Mouse (Mus musculus) brain, embryonic 14.5 days (tissue): ENCODE measurements around the gene Tmprss9.

Experiments used
- CTCF ChIP-seq: fragments of 200-500 bp; IDR thresholded peaks from 2 replicates; pipeline ENCODE4 v1.5.1; 2012; ENCODE audit warnings: inconsistent platforms, mild to moderate bottlenecking, moderate library complexity, borderline replicate concordance; ENCODE audit not compliant: insufficient read depth, insufficient read length; ENCODE audit errors: extremely low read depth
- POLR2A ChIP-seq: fragments of 200-500 bp; IDR thresholded peaks from 2 replicates; pipeline ENCODE4 v1.6.1; 2012; ENCODE audit warnings: mild to moderate bottlenecking, inconsistent platforms, borderline replicate concordance; ENCODE audit not compliant: poor library complexity, insufficient read depth, insufficient read length, severe bottlenecking; ENCODE audit errors: extremely low read depth

DNA sequence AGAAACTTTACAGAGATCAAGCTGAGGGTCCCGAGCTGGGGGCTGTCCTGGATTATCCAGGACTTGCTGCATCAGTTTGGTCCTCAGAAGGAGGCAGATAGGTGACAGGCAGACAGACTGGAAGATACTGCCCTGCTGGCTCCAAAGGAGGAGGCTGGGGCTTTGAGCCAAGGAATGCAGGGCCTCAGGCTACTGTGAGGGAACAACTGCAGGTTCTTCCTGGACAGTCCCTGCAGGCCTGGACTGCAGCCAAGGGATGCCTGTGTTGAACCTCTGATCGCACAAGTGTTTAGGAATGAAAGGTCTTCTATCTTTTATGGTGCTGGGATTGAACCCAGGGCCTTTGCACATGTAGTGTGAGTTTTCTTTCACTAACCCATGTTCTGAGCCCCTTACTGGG, 76.2 kb downstream of the Tmprss9 start:
- no peak for TF ChIP-seq CTCF
- TF ChIP-seq POLR2A: no peak
